Mouse (Mus musculus) CH12.LX (cell line): ENCODE results near the gene Spata2. TPM values are rescaled to one million over a fixed set of nuclear protein-coding genes. Genes with fewer than 3 reads are reported as not detected.

ENCODE experiments used
- DNase-seq: peaks from one replicate; pipeline ENCODE4 v3.0.0-alpha.2; 2013; ENCODE audit errors: extremely low read depth
- H3K27ac ChIP-seq: 2 replicates; pipeline ENCODE4 v1.5.1; 2012; ENCODE audit warnings: low read depth, mild to moderate bottlenecking, control low read depth, moderate library complexity; ENCODE audit not compliant: insufficient read depth
- H3K27me3 ChIP-seq: replicated peaks from 2 replicates; pipeline ENCODE3; 2012; ENCODE audit warnings: inconsistent platforms
- H3K36me3 ChIP-seq, 2 experiments: replicated peaks in 1 of 2; 2 replicates each; pipeline versions ENCODE3 to v1.6.1; 2012; ENCODE audit warnings: inconsistent platforms in 1 of 2, low read length in 1 of 2, mild to moderate bottlenecking in 1 of 2, mixed read lengths in 1 of 2, moderate library complexity in 1 of 2; ENCODE audit not compliant: control insufficient read depth in 1 of 2, insufficient read depth in 1 of 2
- H3K4me1 ChIP-seq, 2 experiments: 2 replicates each; pipeline ENCODE4 v1.6.1; 2012; ENCODE audit warnings: inconsistent platforms in 1 of 2, moderate library complexity in 1 of 2; ENCODE audit not compliant: insufficient read depth in 2 of 2, control insufficient read depth in 1 of 2
- H3K4me2 ChIP-seq: 2 replicates; pipeline ENCODE4 v1.6.1; 2012; ENCODE audit warnings: low read depth, mild to moderate bottlenecking, control low read depth; ENCODE audit not compliant: poor library complexity, insufficient read depth, severe bottlenecking
- H3K4me3 ChIP-seq, 3 experiments: fragments of 150-350 bp in 1 of 3; sonication (generic) in 1 of 3; replicated peaks in 1 of 3; 2 replicates each; pipeline versions ENCODE3 to v1.5.1; 2011 to 2012; ENCODE audit warnings: low read depth in 2 of 3, low read length in 2 of 3, mild to moderate bottlenecking in 2 of 3, moderate library complexity in 2 of 3, control low read depth in 1 of 3, improper control_type of control experiment in 1 of 3, inconsistent platforms in 1 of 3, mixed read lengths in 1 of 3; ENCODE audit not compliant: poor library complexity in 1 of 3
- H3K79me2 ChIP-seq: replicated peaks from 2 replicates; pipeline ENCODE4 v1.6.1; 2012; ENCODE audit warnings: mild to moderate bottlenecking, moderate library complexity; ENCODE audit not compliant: control insufficient read depth, poor library complexity, insufficient read depth, severe bottlenecking; ENCODE audit errors: extremely low read depth
- H3K9ac ChIP-seq: 2 replicates; pipeline ENCODE4 v1.6.1; 2012; ENCODE audit warnings: low read depth, mild to moderate bottlenecking, control low read depth, moderate library complexity; ENCODE audit not compliant: insufficient read depth
- H3K9me3 ChIP-seq: replicated peaks from 2 replicates; pipeline ENCODE3; 2012; ENCODE audit warnings: low read length, inconsistent platforms, mixed read lengths
- CTCF ChIP-seq, 2 experiments: IDR thresholded peaks in 1 of 2; conservative IDR thresholded peaks in 1 of 2; 2 replicates each; pipeline ENCODE4 v1.5.1; 2011 to 2012; ENCODE audit warnings: low read depth in 2 of 2, low read length in 2 of 2, improper control_type of control experiment in 1 of 2, inconsistent platforms in 1 of 2, mild to moderate bottlenecking in 1 of 2, moderate library complexity in 1 of 2
- ELF1 ChIP-seq: IDR thresholded peaks from 2 replicates; pipeline ENCODE4 v1.6.1; 2014; ENCODE audit warnings: low read depth, mild to moderate bottlenecking, inconsistent platforms, low read length, improper control_type of control experiment
- EP300 ChIP-seq: IDR thresholded peaks from 2 replicates; pipeline ENCODE4 v1.6.1; 2011; ENCODE audit warnings: low read length, improper control_type of control experiment
- HCFC1 ChIP-seq: IDR thresholded peaks from 2 replicates; pipeline ENCODE4 v1.6.1; 2012; ENCODE audit warnings: low read depth, mild to moderate bottlenecking, inconsistent platforms, low read length, improper control_type of control experiment
- IRF4 ChIP-seq: IDR thresholded peaks from 2 replicates; pipeline ENCODE4 v1.6.1; 2014; ENCODE audit warnings: low read depth, mild to moderate bottlenecking, inconsistent platforms, low read length, improper control_type of control experiment
- JUN ChIP-seq: IDR thresholded peaks from 2 replicates; pipeline ENCODE4 v1.6.1; 2011; ENCODE audit warnings: low read depth, mild to moderate bottlenecking, low read length, improper control_type of control experiment, moderate library complexity; ENCODE audit not compliant: insufficient read depth
- MAFK ChIP-seq: IDR thresholded peaks from 2 replicates; pipeline ENCODE4 v1.6.1; 2011; ENCODE audit warnings: low read length, improper control_type of control experiment; ENCODE audit not compliant: insufficient replicate concordance
- MAX ChIP-seq: IDR thresholded peaks from 2 replicates; pipeline ENCODE4 v1.6.1; 2011; ENCODE audit warnings: low read length, improper control_type of control experiment
- MAZ ChIP-seq: IDR thresholded peaks from 2 replicates; pipeline ENCODE4 v1.6.1; 2012; ENCODE audit warnings: low read depth, mild to moderate bottlenecking, inconsistent platforms, low read length, improper control_type of control experiment, moderate library complexity
- MYC ChIP-seq: IDR thresholded peaks from 2 replicates; pipeline ENCODE4 v1.6.1; 2011; ENCODE audit warnings: low read depth, mild to moderate bottlenecking, improper control_type of control experiment, low read length
- NRF1 ChIP-seq: IDR thresholded peaks from 2 replicates; pipeline ENCODE4 v1.6.1; 2014; ENCODE audit warnings: low read depth, mild to moderate bottlenecking, inconsistent platforms, low read length, improper control_type of control experiment, moderate library complexity
- POLR2A ChIP-seq: IDR thresholded peaks from 2 replicates; pipeline ENCODE4 v1.6.1; 2011; ENCODE audit warnings: low read depth, mild to moderate bottlenecking, improper control_type of control experiment, low read length
- POLR2AphosphoS2 ChIP-seq: IDR thresholded peaks from 2 replicates; pipeline ENCODE4 v1.6.1; 2011; ENCODE audit warnings: low read depth, low read length, improper control_type of control experiment
- RAD21 ChIP-seq: IDR thresholded peaks from 2 replicates; pipeline ENCODE4 v1.6.1; 2011; ENCODE audit warnings: low read depth, mild to moderate bottlenecking, low read length, improper control_type of control experiment, moderate library complexity
- SIN3A ChIP-seq: IDR thresholded peaks from 2 replicates; pipeline ENCODE4 v1.6.1; 2012; ENCODE audit warnings: low read length, improper control_type of control experiment, inconsistent platforms
- SMC3 ChIP-seq: IDR thresholded peaks from 2 replicates; pipeline ENCODE4 v1.6.1; 2011; ENCODE audit warnings: low read depth, low read length, improper control_type of control experiment
- TCF12 ChIP-seq: IDR thresholded peaks from 2 replicates; pipeline ENCODE4 v1.6.1; 2014; ENCODE audit warnings: low read depth, mild to moderate bottlenecking, inconsistent platforms, low read length, improper control_type of control experiment
- UBTF ChIP-seq: IDR thresholded peaks from 2 replicates; pipeline ENCODE4 v1.6.1; 2012; ENCODE audit warnings: low read depth, mild to moderate bottlenecking, inconsistent platforms, low read length, improper control_type of control experiment, moderate library complexity
- dilution Hi-C: fragments of 300-500 bp; cut with MboI; formaldehyde crosslinking; loops from 2 replicates; pipeline ENCODE4 v1.14.3; 2020; ENCODE audit warnings: low sequenced_read_pairs; ENCODE audit not compliant: extremely low pct_unique_long_range_greater_than_20kb, extremely low pct_ligation_motif_present
- in situ Hi-C: fragments of 300-500 bp; cut with MboI; formaldehyde crosslinking; loops from 3 replicates; pipeline ENCODE4 v1.14.3; 2019; ENCODE audit warnings: low sequenced_read_pairs, low pct_ligation_motif_present, low pct_unique_long_range_greater_than_20kb, mixed read lengths
- polyA plus RNA-seq: library from polyadenylated mRNA; unstranded; fragments of >175 nt; gene quantifications from 2 replicates; pipeline ENCODE4 v1.2.1, GENCODE M21; 2012; ENCODE audit warnings: low read depth; ENCODE audit not compliant: insufficient read length
- total RNA-seq, 2 experiments: library from RNA; depleted of rRNA; stranded (reverse); fragments of 300-350 nt in 1 of 2; fragments of >200 nt in 1 of 2; gene quantifications; 2 replicates each; pipeline ENCODE4 v1.2.3; 2012 to 2014

Gene Spata2
- total and polyA plus RNA-seq, 3 experiments: 9.1 to 22.8 (median 10.5) TPM

DNA sequence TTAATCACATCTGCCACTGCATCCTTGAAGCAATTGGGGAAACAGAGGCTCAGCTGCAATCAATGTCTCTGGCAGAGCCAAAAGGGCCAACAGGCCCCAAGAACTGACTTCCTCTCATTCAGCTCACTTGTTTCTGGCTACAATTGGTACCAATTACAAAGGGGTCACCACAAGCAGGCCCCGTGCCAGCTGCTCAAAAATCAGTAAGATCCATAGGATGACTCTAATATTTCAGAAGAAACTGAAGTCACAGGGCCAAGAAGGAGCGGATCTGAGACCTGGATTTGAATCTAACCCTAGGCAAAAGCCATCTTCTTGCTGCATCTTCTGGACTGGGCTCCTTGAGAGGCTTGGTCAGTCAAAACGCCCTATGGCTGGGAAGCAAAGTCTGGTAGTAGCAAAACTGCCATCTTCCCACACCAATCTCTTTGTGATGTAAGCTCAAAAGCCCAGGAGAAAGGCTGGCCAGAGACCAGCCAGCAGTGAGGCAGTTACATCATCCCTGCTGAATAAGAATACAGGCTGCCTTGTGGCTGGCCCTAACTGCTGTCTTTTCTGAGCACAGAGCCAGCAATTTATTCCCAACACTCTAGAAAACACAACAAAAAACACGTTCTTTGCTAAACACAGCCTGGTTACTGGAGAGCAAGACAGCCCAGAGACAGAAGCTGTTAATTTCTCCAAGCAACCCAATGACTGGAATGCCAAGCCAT is 1.7 kb downstream of the Spata2 start:
- no peak for DNase-seq
- Histone ChIP-seq H3K4me2 (peak overlapping the region; percentile 74; the same call in 1 of the 2 replicates), H3K9me3 (no peaks in the 10 kb centered on the region), H3K36me3 (peaks cover 21 to 42% of the 10 kb centered on the region in 2 experiments), H3K9ac (peak overlapping the region; percentile 93; the same call in 1 of the 2 replicates), H3K4me1 (peaks cover 13 to 64% of the 10 kb centered on the region in 2 experiments), H3K27ac (no peak overlapping the region), H3K79me2 (peaks cover 66% of the 10 kb centered on the region), H3K27me3 (no peaks in the 10 kb centered on the region), H3K4me3 (peak overlapping the region; percentile 93 to 95 (median 95))
- TF ChIP-seq UBTF: no peak
- TF ChIP-seq TCF12: no peak
- no peak for TF ChIP-seq RAD21
- no peak for TF ChIP-seq EP300
- TF ChIP-seq SIN3A: no peak
- TF ChIP-seq JUN: no peak
- no peak for TF ChIP-seq POLR2AphosphoS2
- TF ChIP-seq ELF1: no peak
- dilution Hi-C loops (no loop called here), in situ Hi-C loops (no loop called here)

DNA sequence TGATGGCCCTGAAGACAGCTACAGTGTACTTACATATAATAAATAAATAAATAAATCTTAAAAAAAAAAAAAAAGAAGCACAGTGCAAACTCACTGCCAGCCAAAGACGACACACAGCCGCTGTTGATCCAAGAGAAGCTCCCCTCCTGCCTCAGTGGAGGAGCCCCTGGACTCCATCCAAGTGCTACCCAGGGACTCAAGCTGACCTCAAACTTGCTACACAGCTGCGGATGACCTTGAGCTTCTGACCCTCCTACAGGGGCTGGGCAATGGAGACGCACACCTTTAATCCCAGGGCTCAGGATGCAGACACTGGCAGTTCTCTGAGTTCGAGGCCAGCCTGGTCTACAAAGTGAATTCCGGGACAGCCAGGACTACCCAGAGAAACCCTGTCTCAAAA is 4.7 kb downstream of the Spata2 start:
- H3K4me3 ChIP-seq: no peak overlapping the region
- in situ Hi-C loops: loop anchor here (10.0 kb wide), 1 partner anchor 423 kb away; the partner anchor contains the start of gene Znfx1
- no peaks in the 10 kb centered on the region for H3K27me3 ChIP-seq
- peaks cover 78% of the 10 kb centered on the region for H3K79me2 ChIP-seq
- H3K4me1 ChIP-seq: peaks cover 18 to 61% of the 10 kb centered on the region in 2 experiments
- H3K9me3 ChIP-seq: no peaks in the 10 kb centered on the region
- H3K9ac ChIP-seq: no peak overlapping the region
- no peak overlapping the region for H3K4me2 ChIP-seq
- TF ChIP-seq UBTF (no peak), SIN3A (no peak), POLR2A (no peak), IRF4 (no peak), RAD21 (no peak), CTCF (conservative IDR thresholded peaks at IDR 0.05 in 1 of 2, IDR thresholded peaks at IDR 0.05 in 1 of 2; ENCODE audit: low read depth in 2 of 2, low read length in 2 of 2) (no peak), NRF1 (no peak), MYC (no peak), POLR2AphosphoS2 (no peak), MAFK (no peak), MAZ (no peak), SMC3 (no peak), MAX (no peak), TCF12 (no peak), EP300 (no peak), HCFC1 (no peak)
- DNase-seq: no peak
- peaks cover 51 to 62% of the 10 kb centered on the region in 2 experiments for H3K36me3 ChIP-seq
- H3K27ac ChIP-seq: no peak overlapping the region
- dilution Hi-C loops: no loop called here
